23 mouse cellular contexts compared by ENCODE assay signal in the genomic region with DNA sequence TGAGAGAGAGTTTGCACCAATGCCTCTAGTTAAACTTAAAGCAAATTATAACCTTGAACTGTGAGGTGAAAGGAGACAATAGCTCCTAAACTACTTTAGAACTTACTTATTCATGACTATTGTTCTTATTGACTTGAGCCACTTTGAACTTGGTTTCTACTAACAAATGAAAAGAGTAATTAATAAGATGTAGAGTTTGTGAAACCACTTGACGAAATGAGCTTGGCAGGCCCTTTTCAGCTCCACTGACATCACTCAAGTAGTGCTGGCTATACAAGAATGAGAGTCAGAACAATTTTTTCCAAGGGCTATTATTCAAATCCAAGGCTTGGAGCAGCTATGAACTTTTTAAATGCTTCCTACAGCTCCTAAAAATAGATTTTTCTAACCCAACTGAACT.
A peak's percentile ranks its signal among the peaks of the same experiment; 100 is the strongest.
DNase-seq lines count a peak whose midpoint lies in the region; ATAC-seq lines count a peak whose summit lies in the region.
"Had no signal": no experiment of that assay in that cellular context is flagged by ENCODE, and none has a peak within 500 bp of the region (broad histone marks: within the 10 kb centered on the region; RNA-seq: fewer than 3 reads in every experiment).

No protein-coding gene starts in this region.

- no peak overlapping the region for H3K4me2 ChIP-seq in embryonic facial prominence, embryonic 14.5 days (ENCODE audit: low read depth, low read length)
- no peak overlapping the region for H3K4me2 ChIP-seq in forebrain, embryonic 14.5 days (ENCODE audit: low read length)
- H3K4me2 ChIP-seq in midbrain, embryonic 11.5 days, result no peak overlapping the region
- no peak overlapping the region for H3K4me2 ChIP-seq in midbrain, embryonic 13.5 days (replicated peaks)
- H3K4me2 ChIP-seq: embryonic facial prominence, embryonic 13.5 days; forebrain, embryonic 12.5 days had no signal

- H3K9me3 ChIP-seq in embryonic facial prominence, embryonic 14.5 days (ENCODE audit: control insufficient read depth, low read length), result no peaks in the 10 kb centered on the region
- no peaks in the 10 kb centered on the region for H3K9me3 ChIP-seq in embryonic facial prominence, embryonic 10.5 days
- H3K9me3 ChIP-seq in forebrain, embryonic 14.5 days (replicated peaks; ENCODE audit: control insufficient read depth, low read length), result no peaks in the 10 kb centered on the region
- no peaks in the 10 kb centered on the region for H3K9me3 ChIP-seq in forebrain, embryonic 10.5 days
- no peaks in the 10 kb centered on the region for H3K9me3 ChIP-seq in midbrain, embryonic 11.5 days (ENCODE audit: control insufficient read depth, low read length)
- H3K9me3 ChIP-seq in midbrain, embryonic 13.5 days, result no peaks in the 10 kb centered on the region
- H3K9me3 ChIP-seq: embryonic facial prominence, embryonic 13.5 days; forebrain, embryonic 12.5 days; G1E had no signal

- no peaks in the 10 kb centered on the region for H3K4me1 ChIP-seq in embryonic facial prominence, embryonic 14.5 days (ENCODE audit: control insufficient read depth, insufficient read depth, low read length)
- H3K4me1 ChIP-seq in embryonic facial prominence, embryonic 10.5 days, result no peaks in the 10 kb centered on the region
- H3K4me1 ChIP-seq in forebrain, embryonic 14.5 days (ENCODE audit: control insufficient read depth, insufficient read depth, low read length), result peaks cover 3% of the 10 kb centered on the region
- peaks cover 30% of the 10 kb centered on the region for H3K4me1 ChIP-seq in forebrain, embryonic 10.5 days
- peaks cover 11% of the 10 kb centered on the region; the same call in 1 of the 2 replicates for H3K4me1 ChIP-seq in midbrain, embryonic 11.5 days (ENCODE audit: control insufficient read depth, insufficient read depth, low read length)
- H3K4me1 ChIP-seq in midbrain, embryonic 13.5 days (replicated peaks), result peaks cover 24% of the 10 kb centered on the region
- H3K4me1 ChIP-seq: embryonic facial prominence, embryonic 13.5 days had no signal

- ATAC-seq in embryonic facial prominence, embryonic 14.5 days (ENCODE audit: low read depth), result no peak
- no peak for ATAC-seq in forebrain, embryonic 14.5 days
- ATAC-seq in midbrain, embryonic 11.5 days (ENCODE audit: low FRiP score), result no peak
- ATAC-seq in midbrain, embryonic 13.5 days, result no peak
- ATAC-seq: CD4-positive, CD25-positive, alpha-beta regulatory T cell, adult 4 months; forebrain, postnatal 0 days had no signal

- no peak overlapping the region for H3K4me3 ChIP-seq in embryonic facial prominence, embryonic 14.5 days (ENCODE audit: low read depth, low read length)
- no peak overlapping the region for H3K4me3 ChIP-seq in embryonic facial prominence, embryonic 10.5 days
- no peak overlapping the region for H3K4me3 ChIP-seq in forebrain, embryonic 14.5 days (ENCODE audit: low read depth, low read length)
- no peak overlapping the region for H3K4me3 ChIP-seq in forebrain, embryonic 10.5 days
- H3K4me3 ChIP-seq in midbrain, embryonic 11.5 days (ENCODE audit: low read depth, low read length), result no peak overlapping the region
- no peak overlapping the region for H3K4me3 ChIP-seq in midbrain, embryonic 13.5 days (replicated peaks)
- H3K4me3 ChIP-seq: embryonic facial prominence, embryonic 13.5 days; forebrain, embryonic 12.5 days had no signal

- 74% methylated on average over 1 of the region's 1 CpGs for WGBS in embryonic facial prominence, embryonic 14.5 days
- 67% methylated on average over 1 of the region's 1 CpGs for WGBS in embryonic facial prominence, embryonic 10.5 days
- WGBS in forebrain, embryonic 14.5 days, result 10% methylated on average over 1 of the region's 1 CpGs
- 33% methylated on average over 1 of the region's 1 CpGs for WGBS in forebrain, embryonic 10.5 days
- WGBS in midbrain, embryonic 11.5 days, result 38% methylated on average over 1 of the region's 1 CpGs
- WGBS in midbrain, embryonic 13.5 days, result 23% methylated on average over 1 of the region's 1 CpGs

- H3K36me3 ChIP-seq in embryonic facial prominence, embryonic 14.5 days (ENCODE audit: control insufficient read depth, insufficient read depth, low read length), result no peaks in the 10 kb centered on the region
- no peaks in the 10 kb centered on the region for H3K36me3 ChIP-seq in embryonic facial prominence, embryonic 10.5 days (replicated peaks)
- no peaks in the 10 kb centered on the region for H3K36me3 ChIP-seq in forebrain, embryonic 14.5 days (ENCODE audit: control insufficient read depth, insufficient read depth, low read length)
- no peaks in the 10 kb centered on the region for H3K36me3 ChIP-seq in forebrain, embryonic 10.5 days (replicated peaks)
- H3K36me3 ChIP-seq in midbrain, embryonic 11.5 days (ENCODE audit: control insufficient read depth, insufficient read depth, low read length), result no peaks in the 10 kb centered on the region
- no peaks in the 10 kb centered on the region for H3K36me3 ChIP-seq in midbrain, embryonic 13.5 days
- H3K36me3 ChIP-seq: embryonic facial prominence, embryonic 13.5 days; forebrain, embryonic 12.5 days; G1E had no signal

- peak; percentile 7 for DNase-seq in embryonic facial prominence, embryonic 14.5 days (ENCODE audit: low spot score)
- no peak for DNase-seq in embryonic facial prominence, embryonic 10.5 days (ENCODE audit: low spot score)
- peak; percentile 54 for DNase-seq in forebrain, embryonic 14.5 days (ENCODE audit: low spot score)
- no peak for DNase-seq in forebrain, embryonic 10.5 days (ENCODE audit: extremely low spot score, low spot score)
- peak; percentile 78 for DNase-seq in midbrain, embryonic 11.5 days (ENCODE audit: low spot score, missing footprints)
- peak; percentile 63 for DNase-seq in Muller cell, postnatal 12 days (ENCODE audit: inconsistent ontology term)
- no peak for DNase-seq in heart, adult 9 months (ENCODE audit: low spot score in 2 of 2)
- DNase-seq: adrenal gland, adult 2 months; adrenal gland, postnatal 10 days; adrenal gland, postnatal 25 days; B cell, adult 2 months; cerebellum, adult 11-12 months; cerebellum, adult 2 months; cerebellum, adult 9-10 months; cerebellum, postnatal 10 days; cerebellum, postnatal 25 days; forebrain, postnatal 0 days had no signal

- no peaks in the 10 kb centered on the region for H3K27me3 ChIP-seq in embryonic facial prominence, embryonic 14.5 days (replicated peaks; ENCODE audit: control insufficient read depth, insufficient read depth, low read length)
- no peaks in the 10 kb centered on the region for H3K27me3 ChIP-seq in embryonic facial prominence, embryonic 10.5 days (replicated peaks; ENCODE audit: low read depth, poor library complexity, severe bottlenecking)
- no peaks in the 10 kb centered on the region for H3K27me3 ChIP-seq in forebrain, embryonic 14.5 days (replicated peaks; ENCODE audit: control insufficient read depth, insufficient read depth, low read length)
- H3K27me3 ChIP-seq in forebrain, embryonic 10.5 days (ENCODE audit: poor library complexity, severe bottlenecking), result no peaks in the 10 kb centered on the region
- no peaks in the 10 kb centered on the region for H3K27me3 ChIP-seq in midbrain, embryonic 11.5 days (ENCODE audit: control insufficient read depth, insufficient read depth, low read length)
- H3K27me3 ChIP-seq in midbrain, embryonic 13.5 days, result no peaks in the 10 kb centered on the region
- H3K27me3 ChIP-seq: CH12.LX; embryonic facial prominence, embryonic 13.5 days; forebrain, embryonic 12.5 days had no signal

- no peak overlapping the region for H3K9ac ChIP-seq in embryonic facial prominence, embryonic 14.5 days (ENCODE audit: low read depth, low read length)
- no peak overlapping the region for H3K9ac ChIP-seq in forebrain, embryonic 14.5 days (ENCODE audit: low read length)
- no peak overlapping the region for H3K9ac ChIP-seq in midbrain, embryonic 11.5 days (ENCODE audit: low read length)
- H3K9ac ChIP-seq in midbrain, embryonic 13.5 days (replicated peaks), result no peak overlapping the region
- H3K9ac ChIP-seq: embryonic facial prominence, embryonic 13.5 days; forebrain, embryonic 12.5 days; forebrain, postnatal 0 days had no signal

- H3K27ac ChIP-seq in embryonic facial prominence, embryonic 14.5 days (replicated peaks; ENCODE audit: low read depth, low read length), result no peak overlapping the region
- H3K27ac ChIP-seq in embryonic facial prominence, embryonic 10.5 days (replicated peaks), result no peak overlapping the region
- no peak overlapping the region for H3K27ac ChIP-seq in forebrain, embryonic 14.5 days (ENCODE audit: low read depth, low read length)
- no peak overlapping the region for H3K27ac ChIP-seq in forebrain, embryonic 10.5 days
- no peak overlapping the region for H3K27ac ChIP-seq in midbrain, embryonic 11.5 days (ENCODE audit: low read depth, low read length)
- H3K27ac ChIP-seq in midbrain, embryonic 13.5 days, result no peak overlapping the region
- H3K27ac ChIP-seq: embryonic facial prominence, embryonic 13.5 days; forebrain, embryonic 12.5 days had no signal

Comparison
In these comparisons a context has a peak if more than half of its experiments do, and no peak if none do; other contexts are left out.
1. DNase-seq: peak in embryonic facial prominence, embryonic 14.5 days (single experiment), forebrain, embryonic 14.5 days (single experiment), midbrain, embryonic 11.5 days (single experiment) and Muller cell, postnatal 12 days (single experiment); none in embryonic facial prominence, embryonic 10.5 days (single experiment), forebrain, embryonic 10.5 days (single experiment) and heart, adult 9 months (0 of 2).